Mouse (Mus musculus) ES-E14 (cell line): ENCODE results near the gene Igfbp7.

Experiments used
- ZC3H11A ChIP-seq: IDR thresholded peaks from 2 replicates; pipeline ENCODE4 v1.6.1; 2012; ENCODE audit warnings: low read depth, mild to moderate bottlenecking, inconsistent platforms, low read length, borderline replicate concordance
- ZNF384 ChIP-seq: IDR thresholded peaks from 2 replicates; pipeline ENCODE4 v1.6.1; 2012; ENCODE audit warnings: low read depth, low read length, inconsistent platforms

- TF ChIP-seq ZNF384 (no peak), ZC3H11A (no peak)
Observed at GRCm38 (mm10) chr5:77364443-77365038, 43.3 kb downstream of the Igfbp7 start.
